Comparison of ENCODE assay signal across 15 mouse cellular contexts in genomic region chr15:77086488-77086887, GRCm38 (mm10). TPM values are rescaled to one million over a fixed set of nuclear protein-coding genes. Genes with fewer than 3 reads are reported as not detected.
"Had no signal": no experiment of that assay in that cellular context is flagged by ENCODE, and none has a peak within 500 bp of the region (broad histone marks: within the 10 kb centered on the region; RNA-seq: fewer than 3 reads in every experiment).

No protein-coding gene starts in this region.

- H3K27ac ChIP-seq: left cerebral cortex, adult 2 months; limb, embryonic 10.5 days; liver, embryonic 15.5 days; midbrain, embryonic 13.5 days; neural tube, embryonic 12.5 days had no signal

- ATAC-seq: lung, postnatal 0 days; midbrain, embryonic 13.5 days had no signal

- H3K27me3 ChIP-seq: liver, embryonic 15.5 days; midbrain, embryonic 13.5 days; neural tube, embryonic 12.5 days had no signal

- H3K9ac ChIP-seq: liver, embryonic 15.5 days; midbrain, embryonic 13.5 days; neural tube, embryonic 12.5 days had no signal

- H3K9me3 ChIP-seq: limb, embryonic 10.5 days; liver, embryonic 15.5 days; midbrain, embryonic 13.5 days; neural tube, embryonic 12.5 days had no signal

- H3K4me1 ChIP-seq: limb, embryonic 10.5 days; liver, embryonic 15.5 days; neural tube, embryonic 12.5 days had no signal

- H3K4me3 ChIP-seq: left cerebral cortex, adult 2 months; limb, embryonic 10.5 days; liver, embryonic 15.5 days; midbrain, embryonic 13.5 days; neural tube, embryonic 12.5 days had no signal

- H3K4me2 ChIP-seq: liver, embryonic 11.5 days; liver, embryonic 15.5 days; midbrain, embryonic 13.5 days; neural tube, embryonic 12.5 days had no signal

- DNase-seq: lung, adult 2 months; lung, postnatal 36 days; thymus, adult 18-20 months; thymus, postnatal 14 days had no signal

RNA-seq across cellular contexts. Expression of gene Mb, which starts 36.0 kb away (rescaled TPM):
- total RNA-seq: left cerebral cortex, postnatal 14 days; megakaryocyte progenitor cell, adult 5-6 weeks; neutrophil, adult 5-6 weeks had no signal
- polyA plus RNA-seq: midbrain, embryonic 13.5 days had no signal

RNA-seq across cellular contexts. Expression of gene Apol6, which starts 42.0 kb away (rescaled TPM):
- total RNA-seq: layer of hippocampus, postnatal 25 days; megakaryocyte progenitor cell, adult 5-6 weeks; neutrophil, adult 5-6 weeks had no signal
- polyA plus RNA-seq: limb, embryonic 10.5 days; liver, embryonic 11.5 days; lung, postnatal 0 days; midbrain, embryonic 13.5 days; neural tube, embryonic 12.5 days had no signal
